Mouse (Mus musculus): Measurements from ENCODE around the gene Arid4a. TPM values are rescaled to one million over a fixed set of nuclear protein-coding genes. Genes with fewer than 3 reads are reported as not detected.
"Not testable (repeated sequence)": the region's sequence is repeated elsewhere in the genome, so short reads cannot be mapped to it uniquely, and the experiment has no call there.

The Arid4a gene
- polyA plus RNA-seq, 1 experiment from 2014 or later, result 22.4 TPM

DNA sequence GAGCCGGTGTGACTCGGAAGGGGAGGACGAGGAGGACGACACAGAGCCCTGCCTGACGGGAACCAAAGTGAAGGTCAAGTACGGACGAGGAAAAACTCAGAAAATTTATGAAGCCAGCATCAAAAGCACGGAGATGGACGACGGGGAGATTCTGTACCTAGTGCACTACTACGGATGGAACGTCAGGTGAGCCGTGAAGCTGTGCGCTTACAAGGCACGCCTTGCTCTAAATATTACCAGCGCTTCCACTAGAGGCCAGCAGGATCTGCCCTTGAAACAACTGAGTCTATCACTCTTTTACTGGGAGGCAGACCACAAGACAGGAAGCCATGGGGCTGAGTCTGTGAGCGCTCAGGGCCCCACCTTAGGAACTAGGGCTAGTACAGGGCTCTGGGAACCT, 54.1 kb downstream of the Arid4a start:
- no peak for ATAC-seq (ENCODE audit: low FRiP score, low TSS enrichment)

DNA sequence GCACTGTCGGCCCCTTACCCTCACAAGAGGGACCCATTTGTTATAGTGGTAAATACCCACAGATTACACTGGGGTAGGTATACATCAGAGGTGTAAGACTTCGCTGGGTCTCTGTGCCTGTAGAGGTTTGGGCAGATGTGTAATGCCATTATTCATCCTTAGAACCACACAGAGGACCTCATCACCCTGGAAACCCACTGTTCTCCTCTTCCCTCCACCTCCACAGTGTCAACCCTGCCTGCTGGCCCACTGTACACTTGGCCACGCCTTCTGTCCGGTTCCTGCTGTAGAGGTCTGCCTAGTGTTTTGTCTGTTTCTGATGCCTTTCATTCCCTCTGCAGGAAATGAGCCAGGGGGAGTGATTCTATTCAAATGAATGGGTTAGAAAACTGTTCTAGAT, 56.3 kb downstream of the Arid4a start:
- Histone ChIP-seq H3K36me3 (ENCODE audit: control insufficient read depth, insufficient read depth, low read length) (peaks cover 37% of the 10 kb centered on the region), H3K4me1 (replicated peaks; ENCODE audit: control insufficient read depth, insufficient read depth) (no peaks in the 10 kb centered on the region), H3K9ac (ENCODE audit: low read length) (no peak overlapping the region), H3K27me3 (ENCODE audit: control insufficient read depth, insufficient read depth, low read length) (no peaks in the 10 kb centered on the region), H3K4me3 (ENCODE audit: low read depth, low read length) (no peak overlapping the region), H3K4me2 (replicated peaks; ENCODE audit: low read depth) (no peak overlapping the region), H3K9me3 (ENCODE audit: control insufficient read depth, low read length) (no peaks in the 10 kb centered on the region), H3K27ac (replicated peaks) (no peak overlapping the region)
- 91% methylated on average over 4 of the region's 4 CpGs for WGBS
- no peak for DNase-seq (ENCODE audit: low spot score)
- no peak for ATAC-seq (ENCODE audit: low FRiP score, low TSS enrichment)
- TF ChIP-seq CTCF (IDR thresholded peaks at IDR 0.05; ENCODE audit: low read depth) (no peak), EP300 (optimal IDR thresholded peaks at IDR 0.05) (no peak)

More for the DNA sequence above, 54.1 kb downstream of the Arid4a start:
- no peaks in the 10 kb centered on the region for H3K27me3 ChIP-seq (ENCODE audit: control insufficient read depth, insufficient read depth, low read length)
- H3K27ac ChIP-seq (replicated peaks), result peak overlapping the region; percentile 18; the same call in 1 of the 2 replicates
- no peaks in the 10 kb centered on the region for H3K4me1 ChIP-seq (replicated peaks; ENCODE audit: control insufficient read depth, insufficient read depth)
- TF ChIP-seq CTCF (IDR thresholded peaks at IDR 0.05; ENCODE audit: low read depth), result no peak
- H3K9me3 ChIP-seq (ENCODE audit: control insufficient read depth, low read length), result no peaks in the 10 kb centered on the region
- H3K4me3 ChIP-seq (ENCODE audit: low read depth, low read length), result no peak overlapping the region
- no peak overlapping the region for H3K9ac ChIP-seq (ENCODE audit: low read length)
- 82% methylated on average over 17 of the region's 17 CpGs for WGBS
- H3K4me2 ChIP-seq (replicated peaks; ENCODE audit: low read depth), result no peak overlapping the region
- peaks cover 34% of the 10 kb centered on the region for H3K36me3 ChIP-seq (ENCODE audit: control insufficient read depth, insufficient read depth, low read length)
- DNase-seq (ENCODE audit: low spot score), result no peak

DNA sequence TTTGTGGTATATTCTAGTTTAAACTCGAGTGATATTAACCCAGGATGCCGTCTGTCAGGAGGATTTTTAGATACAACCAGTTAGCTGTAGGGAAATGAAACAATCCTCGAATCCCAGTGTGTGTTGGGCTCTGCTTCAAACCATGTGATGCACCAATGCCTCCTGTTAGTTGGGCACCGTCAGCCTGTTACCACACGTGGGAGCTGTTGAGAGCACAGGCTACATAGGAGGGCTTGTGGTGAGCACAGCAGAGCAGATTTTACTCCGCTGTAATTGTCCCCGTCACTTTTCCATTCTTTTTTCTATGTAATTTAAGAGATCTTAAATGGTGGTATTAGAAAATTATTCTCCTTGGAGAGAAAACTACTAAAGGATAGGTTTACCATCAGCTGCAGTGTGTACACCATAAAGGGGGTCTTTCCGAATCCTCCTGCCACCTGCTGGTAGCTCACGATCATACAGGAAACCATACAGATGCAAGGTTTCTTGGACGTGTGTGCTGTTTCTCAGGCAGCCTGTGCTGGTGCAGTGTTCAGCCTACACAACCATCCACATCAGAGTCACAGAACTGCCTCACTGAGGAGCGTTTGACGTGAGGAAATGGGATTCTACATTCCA, 57.4 kb downstream of the Arid4a start:
- H3K4me3 ChIP-seq (ENCODE audit: low read depth, low read length), result no peak overlapping the region
- ATAC-seq (ENCODE audit: low FRiP score, low TSS enrichment) (no peak), DNase-seq (ENCODE audit: low spot score) (peak; percentile 22)
- H3K4me2 ChIP-seq (replicated peaks; ENCODE audit: low read depth), result no peak overlapping the region
- no peaks in the 10 kb centered on the region for H3K27me3 ChIP-seq (ENCODE audit: control insufficient read depth, insufficient read depth, low read length)
- H3K27ac ChIP-seq (replicated peaks), result no peak overlapping the region
- 63% methylated on average over 12 of the region's 12 CpGs for WGBS
- peak; percentile 65 for TF ChIP-seq CTCF (IDR thresholded peaks at IDR 0.05; ENCODE audit: low read depth)
- no peak for TF ChIP-seq EP300 (optimal IDR thresholded peaks at IDR 0.05)
- H3K36me3 ChIP-seq (ENCODE audit: control insufficient read depth, insufficient read depth, low read length), result peaks cover 30% of the 10 kb centered on the region
- H3K9ac ChIP-seq (ENCODE audit: low read length), result no peak overlapping the region
- H3K9me3 ChIP-seq (ENCODE audit: control insufficient read depth, low read length), result no peaks in the 10 kb centered on the region
- H3K4me1 ChIP-seq (replicated peaks; ENCODE audit: control insufficient read depth, insufficient read depth), result no peaks in the 10 kb centered on the region

DNA sequence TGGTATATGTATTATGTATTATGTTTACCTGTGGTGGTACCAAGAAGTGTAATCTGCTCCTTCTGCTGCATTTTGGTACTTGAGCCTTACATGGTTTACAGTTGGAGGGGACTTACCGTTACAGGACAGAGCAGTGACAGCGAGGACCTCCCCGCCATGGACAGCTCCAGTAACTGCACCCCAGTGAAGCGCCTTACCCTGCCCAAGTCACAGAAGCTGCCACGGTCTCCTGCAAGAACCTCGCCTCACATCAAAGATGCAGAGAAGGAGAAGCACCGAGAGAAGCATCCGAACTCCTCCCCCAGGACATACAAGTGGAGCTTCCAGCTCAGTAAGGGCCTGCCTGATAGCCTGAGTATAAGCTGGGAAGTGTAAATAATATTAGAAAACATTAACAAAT, 70.5 kb downstream of the Arid4a start:
- no peak overlapping the region for H3K4me2 ChIP-seq (replicated peaks; ENCODE audit: low read depth)
- TF ChIP-seq CTCF (IDR thresholded peaks at IDR 0.05; ENCODE audit: low read depth), result no peak
- TF ChIP-seq EP300 (optimal IDR thresholded peaks at IDR 0.05), result no peak
- ATAC-seq (ENCODE audit: low FRiP score, low TSS enrichment) (no peak), DNase-seq (ENCODE audit: low spot score) (no peak)
- H3K27ac ChIP-seq (replicated peaks), result no peak overlapping the region
- no peaks in the 10 kb centered on the region for H3K27me3 ChIP-seq (ENCODE audit: control insufficient read depth, insufficient read depth, low read length)
- H3K36me3 ChIP-seq (ENCODE audit: control insufficient read depth, insufficient read depth, low read length), result peaks cover 2% of the 10 kb centered on the region; the same call in 1 of the 2 replicates
- no peak overlapping the region for H3K9ac ChIP-seq (ENCODE audit: low read length)
- 91% methylated on average over 8 of the region's 8 CpGs for WGBS
- H3K4me3 ChIP-seq (ENCODE audit: low read depth, low read length), result no peak overlapping the region
- H3K9me3 ChIP-seq (ENCODE audit: control insufficient read depth, low read length), result no peaks in the 10 kb centered on the region
- no peaks in the 10 kb centered on the region for H3K4me1 ChIP-seq (replicated peaks; ENCODE audit: control insufficient read depth, insufficient read depth)

DNA sequence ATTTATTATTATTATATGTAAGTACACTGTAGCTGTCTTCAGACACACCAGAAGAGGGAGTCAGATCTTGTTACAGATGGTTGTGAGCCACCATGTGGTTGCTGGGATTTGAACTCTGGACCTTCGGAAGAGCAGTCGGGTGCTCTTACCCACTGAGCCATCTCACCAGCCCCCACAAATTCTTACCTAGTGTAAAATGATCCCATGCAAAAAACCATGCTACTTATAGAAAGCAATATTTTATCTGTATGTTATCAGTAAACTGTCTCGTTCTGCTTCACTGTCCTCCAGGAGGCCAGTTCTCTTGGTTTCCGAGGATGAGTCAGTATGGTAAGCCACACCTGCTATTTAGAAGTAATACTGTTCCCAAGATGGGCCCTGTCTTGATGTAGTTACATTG, 88.5 kb downstream of the Arid4a start:
- H3K4me2 ChIP-seq (replicated peaks; ENCODE audit: low read depth); H3K9ac ChIP-seq (ENCODE audit: low read length); H3K4me3 ChIP-seq (ENCODE audit: low read depth, low read length); ATAC-seq (ENCODE audit: low FRiP score, low TSS enrichment); DNase-seq (ENCODE audit: low spot score); H3K27ac ChIP-seq (replicated peaks); H3K36me3 ChIP-seq (ENCODE audit: control insufficient read depth, insufficient read depth, low read length); H3K27me3 ChIP-seq (ENCODE audit: control insufficient read depth, insufficient read depth, low read length); H3K9me3 ChIP-seq (ENCODE audit: control insufficient read depth, low read length); H3K4me1 ChIP-seq (replicated peaks; ENCODE audit: control insufficient read depth, insufficient read depth): not testable (repeated sequence)
- WGBS, result 77% methylated on average over 4 of the region's 4 CpGs

DNA sequence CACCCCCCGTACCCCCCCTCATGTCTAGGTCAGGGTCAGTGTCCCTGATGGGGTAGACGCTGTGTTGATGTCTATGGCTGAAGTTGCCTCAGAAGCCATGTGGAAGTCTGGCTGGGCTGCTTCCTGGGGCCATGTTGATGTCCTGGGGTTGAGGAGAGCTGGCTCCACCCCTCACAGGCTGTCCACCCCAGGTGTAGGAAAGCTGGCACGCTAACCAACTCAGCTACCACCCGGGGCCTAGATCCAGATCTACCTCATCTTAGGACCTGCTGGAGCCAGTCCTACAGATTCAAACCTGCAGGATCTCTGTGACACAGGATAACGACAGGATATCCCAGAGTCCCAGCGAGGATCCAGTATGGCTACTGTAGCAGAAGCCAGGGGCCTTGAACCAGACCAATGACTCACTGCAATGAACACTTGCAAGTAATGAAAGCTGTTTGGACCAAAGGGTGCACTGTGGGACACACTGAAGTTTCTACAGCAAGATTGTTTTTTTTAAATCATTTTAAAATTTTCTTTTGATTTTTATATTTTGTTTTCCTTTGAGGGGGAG, 91.5 kb downstream of the Arid4a start:
- 0 out of 2 replicates have a peak, but pooled peaks cover 3% of the 10 kb centered on the region for H3K4me1 ChIP-seq (replicated peaks; ENCODE audit: control insufficient read depth, insufficient read depth)
- no peak for TF ChIP-seq CTCF (IDR thresholded peaks at IDR 0.05; ENCODE audit: low read depth)
- TF ChIP-seq EP300 (optimal IDR thresholded peaks at IDR 0.05), result no peak
- DNase-seq (ENCODE audit: low spot score), result no peak
- no peak overlapping the region for H3K9ac ChIP-seq (ENCODE audit: low read length)
- no peaks in the 10 kb centered on the region for H3K9me3 ChIP-seq (ENCODE audit: control insufficient read depth, low read length)
- WGBS, result 88% methylated on average over 6 of the region's 6 CpGs
- no peak overlapping the region for H3K27ac ChIP-seq (replicated peaks)
- H3K4me3 ChIP-seq (ENCODE audit: low read depth, low read length), result no peak overlapping the region
- H3K36me3 ChIP-seq (ENCODE audit: control insufficient read depth, insufficient read depth, low read length), result no peaks in the 10 kb centered on the region
- no peak overlapping the region for H3K4me2 ChIP-seq (replicated peaks; ENCODE audit: low read depth)
- H3K27me3 ChIP-seq (ENCODE audit: control insufficient read depth, insufficient read depth, low read length), result no peaks in the 10 kb centered on the region
- no peak for ATAC-seq (ENCODE audit: low FRiP score, low TSS enrichment)

Measured in stomach, postnatal 0 days (tissue).